Mouse (Mus musculus) hindbrain, postnatal 0 days (tissue): ENCODE data around the gene Hist1h2bc. TPM values are rescaled to one million over a fixed set of nuclear protein-coding genes. Genes with fewer than 3 reads are reported as not detected.
"Not testable (repeated sequence)": the region's sequence is repeated elsewhere in the genome, so short reads cannot be mapped to it uniquely, and the experiment has no call there.

Experiments used
- ATAC-seq: fragments of 200-750 bp; cut with Nextera tagmentation; 2 replicates; pipeline ENCODE4 v1.8.0; 2017; ENCODE audit warnings: mild to moderate bottlenecking, moderate TSS enrichment, moderate library complexity
- DNase-seq: peaks from one replicate; pipeline ENCODE4 v3.0.0-alpha.2; 2015; ENCODE audit warnings: low spot score
- H3K27ac ChIP-seq: fragments of 300-500 bp; sonication (generic); 2 replicates; pipeline ENCODE4 v1.5.1; 2014; ENCODE audit warnings: mild to moderate bottlenecking
- H3K27me3 ChIP-seq: fragments of 300-500 bp; sonication (generic); 2 replicates; pipeline ENCODE4 v1.6.1; 2014; ENCODE audit warnings: low read length, mixed read lengths; ENCODE audit not compliant: insufficient read depth
- H3K36me3 ChIP-seq: fragments of 300-500 bp; sonication (generic); 2 replicates; pipeline ENCODE4 v1.6.1; 2014; ENCODE audit warnings: low read length, mixed read lengths; ENCODE audit not compliant: insufficient read depth
- H3K4me1 ChIP-seq: fragments of 300-500 bp; sonication (generic); 2 replicates; pipeline ENCODE4 v1.6.1; 2014; ENCODE audit warnings: antibody characterized with exemption, low read length, mixed read lengths; ENCODE audit not compliant: insufficient read depth
- H3K4me2 ChIP-seq: fragments of 300-500 bp; sonication (generic); 2 replicates; pipeline ENCODE4 v1.6.1; 2014; ENCODE audit warnings: low read depth, mild to moderate bottlenecking, low read length, moderate library complexity, mixed read lengths
- H3K4me3 ChIP-seq: fragments of 300-500 bp; sonication (generic); 2 replicates; pipeline ENCODE4 v1.5.1; 2014; ENCODE audit warnings: low read length
- H3K9ac ChIP-seq: fragments of 300-500 bp; sonication (generic); replicated peaks from 2 replicates; pipeline ENCODE4 v1.6.1; 2014; ENCODE audit warnings: mild to moderate bottlenecking, low read length, moderate library complexity, mixed read lengths
- H3K9me3 ChIP-seq: fragments of 300-500 bp; sonication (generic); 2 replicates; pipeline ENCODE4 v1.6.1; 2016; ENCODE audit warnings: low read length, mixed read lengths
- CTCF ChIP-seq: IDR thresholded peaks from 2 replicates; pipeline ENCODE4 v1.5.1; 2016; ENCODE audit warnings: antibody characterized with exemption, control low read depth, low read depth
- WGBS: fragments of 180-500 bp; shearing (Covaris S2); extraction: QIAGEN DNeasy Blood & Tissue Kit; methylation state at CpG from one replicate; pipeline ENCODE4 v1.1.7; 2014; 5-methylcytosine and 5-hydroxymethylcytosine counted together
- polyA plus RNA-seq: library from polyadenylated mRNA; unstranded; fragments of >200 nt; fragmentation: Nextera tagmentation; extraction: Ambion mirVana; gene quantifications from 2 replicates; pipeline ENCODE4 v1.2.1, GENCODE M21; 2015
- total RNA-seq: library from RNA; depleted of rRNA; stranded (reverse); fragments of >200 nt; gene quantifications from 2 replicates; pipeline ENCODE4 v1.2.3, GENCODE M21; 2014; rRNA removed

The Hist1h2bc gene
- total RNA-seq, result 189 and 295 TPM in 2 replicates
- polyA plus RNA-seq, result 36.1 and 46.1 TPM in 2 replicates

DNA sequence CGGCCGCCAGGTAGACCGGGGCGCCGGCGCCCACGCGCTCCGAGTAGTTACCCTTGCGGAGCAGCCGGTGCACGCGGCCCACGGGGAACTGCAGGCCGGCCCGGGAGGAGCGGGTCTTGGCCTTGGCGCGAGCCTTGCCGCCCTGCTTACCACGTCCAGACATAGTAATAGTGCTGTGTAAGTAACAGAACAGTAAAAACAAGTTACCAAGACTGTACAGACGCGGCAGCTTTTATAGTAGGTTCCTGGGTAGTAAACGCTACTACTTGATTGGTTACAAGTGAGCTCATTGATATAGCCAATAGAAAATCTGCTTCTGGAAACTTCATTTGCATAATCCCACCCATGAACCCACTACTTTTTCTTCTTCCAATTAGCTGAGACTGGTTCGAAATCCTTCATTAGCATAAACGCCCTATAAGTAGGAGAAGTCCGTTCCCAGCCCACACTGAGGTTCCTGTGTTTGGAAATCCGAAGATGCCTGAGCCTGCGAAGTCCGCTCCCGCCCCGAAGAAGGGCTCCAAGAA lies at the start of gene Hist1h2bc, which contains the start of gene Hist1h2ac:
Hist1h2bc (plus strand) TSS at position 445 of the 527 bp plus-strand sequence.
Hist1h2ac (minus strand) TSS at position 194 of the 527 bp plus-strand sequence.
- H3K4me1 ChIP-seq, result peaks cover 3% of the 10 kb centered on the region; the same call in 1 of the 2 replicates
- TF ChIP-seq CTCF, result 0 out of 2 replicates have a peak, but pooled peaks have one; percentile 8
- H3K27me3 ChIP-seq, result no peaks in the 10 kb centered on the region
- ATAC-seq (peak; percentile 98), DNase-seq (peak; percentile 98)
- peak within 1 kb of the TSS; percentile 36 for H3K4me3 ChIP-seq
- no peaks in the 10 kb centered on the region for H3K9me3 ChIP-seq
- peak within 1 kb of the TSS; percentile 57 for H3K4me2 ChIP-seq
- H3K27ac ChIP-seq, result peak within 1 kb of the TSS; percentile 96
- WGBS, result under 1% methylated on average over 32 of the region's 32 CpGs
- peak within 1 kb of the TSS; percentile 49 for H3K9ac ChIP-seq
- H3K36me3 ChIP-seq, result no peaks in the 10 kb centered on the region

DNA sequence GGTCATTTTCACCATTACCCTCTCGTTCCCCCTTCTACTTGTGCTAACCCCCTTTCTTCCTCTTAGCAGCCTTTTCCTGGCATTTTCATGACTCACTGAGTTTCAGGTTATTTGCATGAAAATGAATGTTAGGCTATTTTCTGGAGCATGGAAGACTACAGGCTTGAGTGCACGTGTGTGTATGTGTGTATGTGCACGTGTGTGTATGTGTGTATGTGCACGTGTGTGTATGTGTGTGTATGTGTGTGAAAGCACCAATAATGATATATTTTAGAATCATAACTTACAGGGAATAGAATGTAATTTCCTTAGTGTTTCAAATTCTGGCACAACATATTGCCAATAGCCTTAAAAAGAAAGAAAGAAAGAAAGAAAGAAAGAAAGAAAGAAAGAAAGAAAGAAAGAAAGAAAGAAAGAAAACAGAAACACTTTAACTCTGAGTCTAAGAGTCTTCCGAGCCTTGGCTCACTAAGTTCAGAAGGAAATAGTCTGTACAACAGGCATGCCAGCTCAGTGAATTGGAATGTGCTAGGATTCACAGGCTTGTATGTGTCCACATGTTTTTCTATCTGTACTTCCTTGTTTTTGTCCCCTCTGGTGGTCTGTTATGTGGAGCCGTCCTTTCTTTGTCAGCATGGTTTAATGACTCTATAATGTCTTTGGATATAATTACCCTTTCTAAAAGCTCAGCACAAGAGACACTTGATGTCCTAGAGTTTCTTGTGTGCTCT lies 24.2 kb upstream of the Hist1h2bc start:
- Histone ChIP-seq H3K4me3 (no peak overlapping the region), H3K36me3 (no peaks in the 10 kb centered on the region), H3K9ac (no peak overlapping the region), H3K27ac (no peak overlapping the region), H3K4me2 (no peak overlapping the region), H3K9me3 (no peaks in the 10 kb centered on the region), H3K4me1 (no peaks in the 10 kb centered on the region), H3K27me3 (no peaks in the 10 kb centered on the region)
- TF ChIP-seq CTCF, result no peak
- 67% methylated on average over 6 of the region's 6 CpGs for WGBS
- DNase-seq (no peak), ATAC-seq (no peak)

DNA sequence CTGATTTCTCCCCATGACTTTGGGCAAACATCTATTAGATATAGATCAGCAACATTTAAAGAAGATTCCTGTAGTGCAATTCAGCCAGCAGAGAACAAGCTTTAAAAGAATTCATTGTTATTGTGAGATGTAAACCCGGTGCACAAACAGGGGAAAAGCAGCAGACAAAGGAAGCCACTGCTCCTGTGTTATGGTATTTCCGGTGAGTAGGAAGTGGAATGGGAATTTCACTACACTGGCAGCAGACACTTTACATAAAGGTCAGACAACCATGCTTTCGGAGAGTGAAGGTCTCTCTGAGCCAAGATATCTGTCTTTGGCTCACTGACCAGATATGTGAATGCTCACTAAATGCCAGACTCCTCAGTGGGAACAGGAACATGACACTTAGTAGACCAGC lies 21.5 kb upstream of the Hist1h2bc start:
- Histone ChIP-seq H3K9ac (no peak overlapping the region), H3K4me1 (no peaks in the 10 kb centered on the region), H3K36me3 (no peaks in the 10 kb centered on the region), H3K4me2 (no peak overlapping the region), H3K9me3 (no peaks in the 10 kb centered on the region), H3K27ac (no peak overlapping the region), H3K4me3 (no peak overlapping the region), H3K27me3 (no peaks in the 10 kb centered on the region)
- no peak for TF ChIP-seq CTCF
- DNase-seq (no peak), ATAC-seq (no peak)
- 73% methylated on average over 3 of the region's 3 CpGs for whole genome bisulfite sequencing

DNA sequence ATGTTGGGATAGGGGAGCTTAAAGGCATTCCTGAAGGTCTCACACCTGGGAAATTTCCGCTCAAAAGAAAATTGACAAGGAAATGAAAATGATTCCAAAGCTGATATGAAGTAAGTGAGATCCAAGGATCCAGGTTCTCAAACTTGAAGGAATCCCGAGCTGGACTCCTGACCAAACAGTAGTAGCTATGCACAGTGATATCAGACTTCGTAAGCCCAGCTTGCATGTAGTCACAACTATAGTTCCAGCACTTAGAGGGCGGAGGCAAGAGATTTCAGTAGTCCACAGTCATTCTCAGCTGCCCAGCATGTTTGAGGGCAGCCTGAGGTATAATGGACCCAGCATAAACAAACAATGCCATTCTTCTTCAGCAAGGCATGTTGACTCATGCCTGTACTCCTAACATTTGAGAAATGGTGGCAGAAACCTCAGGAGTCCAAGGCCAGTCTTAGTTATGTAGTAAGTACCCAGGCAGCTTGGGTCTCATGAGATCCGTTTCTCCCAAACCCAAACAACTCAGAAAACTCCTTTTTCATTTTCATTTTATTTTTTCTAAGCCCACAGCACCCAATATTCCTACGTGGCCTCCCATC lies 1.9 kb upstream of the Hist1h2bc start:
- Histone ChIP-seq H3K4me1 (peaks cover 3% of the 10 kb centered on the region; the same call in 1 of the 2 replicates), H3K4me3 (no peak overlapping the region), H3K27me3 (no peaks in the 10 kb centered on the region), H3K36me3 (no peaks in the 10 kb centered on the region), H3K27ac (no peak overlapping the region), H3K9ac (no peak overlapping the region), H3K9me3 (no peaks in the 10 kb centered on the region), H3K4me2 (no peak overlapping the region)
- TF ChIP-seq CTCF, result no peak
- ATAC-seq (no peak), DNase-seq (no peak)
- WGBS, result 92% methylated on average over 6 of the region's 6 CpGs

DNA sequence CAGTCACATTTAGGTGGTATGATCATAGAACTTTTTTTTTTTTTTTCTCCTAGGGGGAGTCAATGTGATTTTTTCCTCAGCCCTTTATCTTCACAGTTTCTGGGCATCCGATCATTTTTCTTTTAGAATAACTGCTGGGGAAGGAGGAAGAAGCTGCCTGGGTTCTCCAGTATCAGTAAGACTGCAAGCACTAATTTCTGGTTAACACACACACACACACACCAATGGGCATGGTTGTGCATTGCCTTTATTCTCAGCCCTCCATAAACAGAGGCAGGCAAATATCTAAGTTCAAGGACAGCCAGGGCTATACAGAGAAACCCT lies 1.4 kb upstream of the Hist1h2bc start:
- no peak overlapping the region for H3K9ac ChIP-seq
- no peak for DNase-seq
- ATAC-seq, result no peak
- no peak overlapping the region; the same call in 1 of the 2 replicates for H3K4me3 ChIP-seq
- H3K36me3 ChIP-seq, result no peaks in the 10 kb centered on the region
- TF ChIP-seq CTCF, result no peak
- H3K27ac ChIP-seq, result peak overlapping the region; percentile 96; the same call in 1 of the 2 replicates
- H3K27me3 ChIP-seq, result no peaks in the 10 kb centered on the region
- WGBS, result 47% methylated on average over 1 of the region's 1 CpGs
- peak overlapping the region; percentile 57 for H3K4me2 ChIP-seq
- peaks cover 3% of the 10 kb centered on the region; the same call in 1 of the 2 replicates for H3K4me1 ChIP-seq
- no peaks in the 10 kb centered on the region for H3K9me3 ChIP-seq

DNA sequence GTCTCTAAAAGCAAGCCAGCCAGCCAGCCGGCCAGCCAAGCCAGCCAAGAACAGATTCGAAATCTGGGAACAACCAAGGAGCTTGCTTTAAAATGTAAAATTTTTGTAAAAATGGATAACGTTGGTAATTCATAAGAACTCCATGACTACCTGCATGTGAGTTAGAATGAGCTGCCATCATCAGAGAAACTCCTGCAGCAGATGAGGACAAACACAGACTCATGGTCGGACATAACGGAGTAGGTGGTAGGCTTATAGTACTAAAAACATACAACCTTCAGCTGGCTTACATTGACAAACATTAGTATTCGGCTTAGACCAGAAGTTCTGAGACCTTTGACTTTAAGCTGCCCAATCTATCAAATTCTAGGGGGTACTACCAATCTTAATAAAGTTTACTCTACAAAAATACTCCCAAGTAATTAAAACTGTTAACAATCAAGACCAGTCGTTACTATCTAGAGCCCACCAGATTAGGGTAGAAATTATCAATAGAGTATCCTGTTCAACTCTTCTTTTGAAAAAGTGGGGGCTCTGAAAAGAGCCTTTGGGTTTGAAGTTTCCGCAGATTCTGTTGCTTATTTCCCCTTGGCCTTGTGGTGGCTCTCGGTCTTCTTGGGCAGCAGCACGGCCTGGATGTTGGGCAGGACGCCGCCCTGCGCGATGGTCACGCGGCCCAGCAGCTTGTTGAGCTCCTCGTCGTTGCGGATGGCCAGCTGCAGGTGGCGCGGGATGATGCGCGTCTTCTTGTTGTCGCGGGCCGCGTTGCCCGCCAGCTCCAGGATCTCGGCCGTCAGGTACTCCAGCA lies 848 bp upstream of the Hist1h2bc start:
- Histone ChIP-seq H3K4me3 (peak overlapping the region; percentile 36), H3K27ac (peak overlapping the region; percentile 96), H3K4me2 (peak overlapping the region; percentile 57), H3K9ac (peak overlapping the region; percentile 49)
- DNase-seq (peak; percentile 6), ATAC-seq (peak; percentile 64)
- not testable (repeated sequence) for H3K36me3 ChIP-seq, H3K9me3 ChIP-seq, H3K27me3 ChIP-seq, H3K4me1 ChIP-seq
- 12% methylated on average over 11 of the region's 30 CpGs for WGBS

DNA sequence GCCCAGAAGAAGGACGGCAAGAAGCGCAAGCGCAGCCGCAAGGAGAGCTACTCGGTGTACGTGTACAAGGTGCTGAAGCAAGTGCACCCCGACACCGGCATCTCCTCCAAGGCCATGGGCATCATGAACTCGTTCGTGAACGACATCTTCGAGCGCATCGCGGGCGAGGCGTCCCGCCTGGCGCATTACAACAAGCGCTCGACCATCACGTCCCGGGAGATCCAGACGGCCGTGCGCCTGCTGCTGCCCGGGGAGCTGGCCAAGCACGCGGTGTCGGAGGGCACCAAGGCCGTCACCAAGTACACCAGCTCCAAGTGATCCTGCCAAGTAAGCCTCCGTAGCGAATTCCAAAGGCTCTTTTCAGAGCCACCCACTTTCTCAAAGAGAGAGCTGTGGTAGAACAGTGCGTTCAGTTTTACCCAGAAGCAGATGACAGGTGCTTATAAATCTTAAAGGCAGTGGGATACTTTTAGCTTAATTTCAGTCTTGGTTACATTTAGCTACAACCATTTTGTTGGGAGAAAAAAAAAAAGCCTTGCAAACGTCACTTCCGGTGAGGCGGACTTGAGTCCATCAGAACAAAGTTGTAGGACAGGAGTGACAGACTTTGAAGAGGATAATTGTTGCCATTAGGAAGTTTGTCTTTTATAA lies 421 bp downstream of the Hist1h2bc start:
- Histone ChIP-seq H3K4me3 (peak overlapping the region; percentile 36), H3K27ac (peak overlapping the region; percentile 96), H3K9ac (peak overlapping the region; percentile 49), H3K4me2 (peak overlapping the region; percentile 57)
- ATAC-seq (peak; percentile 33), DNase-seq (peak; percentile 91)
- 0% methylated on average over 10 of the region's 37 CpGs for WGBS
- not testable (repeated sequence) for H3K9me3 ChIP-seq, H3K27me3 ChIP-seq, H3K4me1 ChIP-seq, H3K36me3 ChIP-seq
